Mouse (Mus musculus): ENCODE data around the gene Cyp4a30b. TPM values are rescaled to one million over a fixed set of nuclear protein-coding genes. Genes with fewer than 3 reads are reported as not detected.
"Not testable (repeated sequence)": the region's sequence is repeated elsewhere in the genome, so short reads cannot be mapped to it uniquely, and the experiment has no call there.

Gene Cyp4a30b
- polyA plus RNA-seq (2012; rRNA removed): 0.11 TPM in 1 of 2 replicates, not detected in the other

DNA sequence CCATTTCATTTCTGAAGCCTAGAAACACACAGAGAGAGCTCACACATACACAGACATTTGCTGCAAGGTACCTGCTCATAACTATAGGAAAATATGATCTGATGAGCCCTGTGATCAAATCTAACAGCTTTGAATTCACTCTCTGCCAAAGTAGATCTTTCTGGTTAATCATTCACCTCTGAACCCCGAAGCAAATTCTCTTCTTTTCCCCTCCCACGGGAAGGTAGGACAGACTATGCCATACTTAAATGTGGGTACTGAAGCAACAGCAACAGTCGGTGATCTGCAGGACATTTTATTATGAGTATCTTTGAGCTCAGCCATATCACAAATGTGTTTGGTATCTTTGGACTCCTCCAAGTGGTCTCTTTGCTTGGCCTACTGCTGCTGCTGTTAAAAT, at the start of gene Cyp4a30b:
Gene Cyp4a30b (plus strand): TSS at position 301 of the 400 bp plus-strand sequence.
- no peaks in the 10 kb centered on the region for H3K36me3 ChIP-seq (ENCODE audit: control insufficient read depth, insufficient read depth, low read length)
- no peaks in the 10 kb centered on the region for H3K27me3 ChIP-seq (ENCODE audit: control insufficient read depth, insufficient read depth, low read length)
- no peaks in the 10 kb centered on the region; the same call in 1 of the 2 replicates for H3K4me1 ChIP-seq (ENCODE audit: control insufficient read depth, insufficient read depth, low read length)
- TF ChIP-seq CTCF (IDR thresholded peaks at IDR 0.05; ENCODE audit: control insufficient read depth, insufficient read depth, insufficient replicate concordance, low read depth, low read length): no peak
- no peak for TF ChIP-seq POLR2A (IDR thresholded peaks at IDR 0.05; ENCODE audit: control insufficient read depth, low read depth, low read length)
- H3K4me3 ChIP-seq (ENCODE audit: control insufficient read depth, low read depth, low read length): no peak within 1 kb of the TSS
- H3K27ac ChIP-seq (ENCODE audit: control insufficient read depth, insufficient read depth, low read depth, low read length): no peak within 1 kb of the TSS

DNA sequence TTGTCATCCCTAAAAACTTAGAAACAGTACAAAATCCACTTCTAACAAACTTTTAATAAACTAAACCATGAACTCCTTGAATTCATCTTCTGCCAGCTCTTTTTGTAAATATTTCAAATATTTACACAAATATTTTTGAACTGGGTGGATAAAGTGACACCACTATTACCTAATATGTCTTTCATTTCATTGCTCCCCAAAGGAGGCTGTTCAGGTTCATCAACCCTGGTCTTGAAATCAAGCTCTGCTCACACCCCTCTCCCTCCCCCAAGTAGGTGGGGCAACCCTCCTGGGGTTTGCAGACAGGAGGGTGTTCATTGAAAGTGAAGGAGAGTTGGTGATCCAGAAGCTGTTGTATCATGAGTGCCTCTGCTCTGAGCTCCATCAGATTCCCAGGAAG, 41.1 kb upstream of the Cyp4a30b start, which contains the start of gene Cyp4a12b:
Gene Cyp4a12b (plus strand): TSS at position 301 of the 400 bp plus-strand sequence.
- not testable (repeated sequence) for H3K4me3 ChIP-seq (ENCODE audit: control insufficient read depth, low read depth, low read length); H3K27ac ChIP-seq (ENCODE audit: control insufficient read depth, insufficient read depth, low read depth, low read length); H3K27me3 ChIP-seq (ENCODE audit: control insufficient read depth, insufficient read depth, low read length); H3K36me3 ChIP-seq (ENCODE audit: control insufficient read depth, insufficient read depth, low read length); H3K4me1 ChIP-seq (ENCODE audit: control insufficient read depth, insufficient read depth, low read length)

DNA sequence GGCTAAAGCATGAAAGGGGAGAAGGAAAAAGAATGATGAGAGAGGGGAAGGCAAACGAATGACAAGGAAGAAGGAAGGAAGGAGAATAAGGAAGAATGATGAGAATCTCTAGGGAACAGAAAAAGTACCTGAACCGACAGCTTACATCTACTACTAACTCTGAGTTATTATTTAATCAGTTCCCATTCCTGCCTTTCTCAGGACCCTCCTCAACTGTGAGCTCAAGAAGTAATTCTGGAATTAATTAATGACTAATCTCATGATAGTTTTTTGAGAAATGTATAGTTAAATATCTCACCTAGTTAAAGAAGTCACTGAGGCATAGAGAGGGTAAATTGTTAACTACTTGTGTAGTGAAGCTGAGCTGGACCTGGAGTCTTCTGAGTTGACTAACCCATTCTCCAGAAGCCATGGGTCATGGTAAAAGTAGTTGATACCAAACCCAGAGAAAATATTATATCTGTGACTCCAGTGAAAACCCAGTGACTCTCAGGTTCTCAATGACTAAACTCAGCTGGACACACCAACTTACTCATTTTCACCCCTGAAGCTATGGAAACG, 1.7 kb upstream of the Cyp4a30b start:
- Histone ChIP-seq H3K27me3 (ENCODE audit: control insufficient read depth, insufficient read depth, low read length) (no peaks in the 10 kb centered on the region), H3K4me3 (ENCODE audit: control insufficient read depth, low read depth, low read length) (no peak overlapping the region), H3K36me3 (ENCODE audit: control insufficient read depth, insufficient read depth, low read length) (no peaks in the 10 kb centered on the region), H3K27ac (ENCODE audit: control insufficient read depth, insufficient read depth, low read depth, low read length) (no peak overlapping the region), H3K4me1 (ENCODE audit: control insufficient read depth, insufficient read depth, low read length) (no peaks in the 10 kb centered on the region; the same call in 1 of the 2 replicates)
- TF ChIP-seq CTCF (IDR thresholded peaks at IDR 0.05; ENCODE audit: control insufficient read depth, insufficient read depth, insufficient replicate concordance, low read depth, low read length): no peak
- TF ChIP-seq POLR2A (IDR thresholded peaks at IDR 0.05; ENCODE audit: control insufficient read depth, low read depth, low read length): no peak

DNA sequence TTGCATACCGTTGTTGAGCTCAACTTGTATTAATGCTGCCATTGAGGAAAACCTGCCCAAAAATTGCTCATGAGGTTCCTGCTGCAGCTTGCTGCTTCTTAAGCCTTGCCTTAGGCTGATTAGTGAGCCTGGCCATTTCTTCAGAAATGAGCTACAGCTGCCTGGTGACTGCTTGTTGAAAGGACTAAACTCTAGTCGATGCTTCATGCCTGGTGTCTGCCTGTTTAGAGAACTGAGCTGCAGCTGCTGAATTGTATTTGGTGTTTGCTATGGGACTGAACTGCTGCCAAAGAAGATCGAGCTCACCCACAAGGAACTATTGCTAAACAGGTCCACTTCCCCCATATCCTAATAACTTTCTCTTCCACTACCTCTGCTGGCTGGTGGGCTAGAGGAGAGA, 21.2 kb downstream of the Cyp4a30b start:
- H3K36me3 ChIP-seq (ENCODE audit: control insufficient read depth, insufficient read depth, low read length); H3K4me1 ChIP-seq (ENCODE audit: control insufficient read depth, insufficient read depth, low read length); H3K27me3 ChIP-seq (ENCODE audit: control insufficient read depth, insufficient read depth, low read length); H3K27ac ChIP-seq (ENCODE audit: control insufficient read depth, insufficient read depth, low read depth, low read length); H3K4me3 ChIP-seq (ENCODE audit: control insufficient read depth, low read depth, low read length): not testable (repeated sequence)

DNA sequence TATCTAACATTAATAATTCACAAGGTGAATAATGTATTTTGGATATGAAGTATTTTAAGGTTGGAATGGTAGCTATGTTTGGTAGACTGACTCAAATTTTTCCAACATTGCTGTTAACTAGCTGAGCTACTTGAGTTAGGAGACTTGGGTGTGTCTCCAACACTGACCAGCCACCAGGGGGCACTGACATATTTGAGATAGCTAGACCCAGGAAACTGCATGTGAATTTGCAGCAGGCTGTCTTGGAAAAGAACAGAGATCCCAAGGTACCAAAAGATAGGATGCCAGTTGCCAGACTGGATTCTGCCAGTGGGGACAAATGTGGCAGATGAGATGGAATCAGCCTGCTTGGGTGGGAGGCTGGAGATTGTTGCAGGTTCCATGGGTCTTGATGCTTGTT, 23.6 kb downstream of the Cyp4a30b start:
- H3K36me3 ChIP-seq (ENCODE audit: control insufficient read depth, insufficient read depth, low read length); H3K4me1 ChIP-seq (ENCODE audit: control insufficient read depth, insufficient read depth, low read length); H3K4me3 ChIP-seq (ENCODE audit: control insufficient read depth, low read depth, low read length); H3K27ac ChIP-seq (ENCODE audit: control insufficient read depth, insufficient read depth, low read depth, low read length); H3K27me3 ChIP-seq (ENCODE audit: control insufficient read depth, insufficient read depth, low read length): not testable (repeated sequence)

DNA sequence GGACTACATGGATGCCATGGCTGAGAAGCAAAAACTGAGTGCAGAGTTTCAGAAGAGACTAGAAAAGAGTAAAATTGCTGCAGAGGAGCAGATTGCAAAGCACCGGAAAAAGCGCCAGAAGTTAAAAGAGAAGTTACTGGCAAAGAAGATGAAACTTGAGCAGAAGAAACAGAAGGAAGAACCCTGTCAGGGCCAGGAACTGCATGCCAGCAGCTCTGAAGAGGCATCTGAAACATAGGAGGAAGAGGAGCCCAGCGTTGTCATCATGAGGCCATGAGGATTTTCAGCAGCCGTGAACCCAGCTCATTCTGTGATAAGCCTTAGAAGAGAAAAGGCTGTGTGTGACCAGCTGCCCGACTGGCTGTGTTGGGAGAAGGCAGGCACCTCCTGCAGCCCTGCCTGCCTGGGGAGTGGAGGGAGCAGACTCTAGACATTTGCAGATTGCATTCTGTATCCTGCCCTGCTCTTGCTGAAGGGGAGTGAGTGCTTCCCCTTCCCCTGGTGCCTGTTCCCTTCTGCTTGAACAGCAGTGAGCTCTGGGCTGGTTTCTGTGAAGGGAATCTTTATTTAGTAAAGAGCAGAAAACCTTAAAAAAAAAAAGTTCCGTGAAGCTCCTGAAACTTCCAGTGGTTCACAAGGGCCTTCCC, 28.7 kb downstream of the Cyp4a30b start:
- Histone ChIP-seq H3K36me3 (ENCODE audit: control insufficient read depth, insufficient read depth, low read length) (no peaks in the 10 kb centered on the region), H3K27me3 (ENCODE audit: control insufficient read depth, insufficient read depth, low read length) (no peaks in the 10 kb centered on the region), H3K4me1 (ENCODE audit: control insufficient read depth, insufficient read depth, low read length) (no peaks in the 10 kb centered on the region), H3K4me3 (ENCODE audit: control insufficient read depth, low read depth, low read length) (no peak overlapping the region), H3K27ac (ENCODE audit: control insufficient read depth, insufficient read depth, low read depth, low read length) (no peak overlapping the region)
- TF ChIP-seq CTCF (IDR thresholded peaks at IDR 0.05; ENCODE audit: control insufficient read depth, insufficient read depth, insufficient replicate concordance, low read depth, low read length) (no peak), POLR2A (IDR thresholded peaks at IDR 0.05; ENCODE audit: control insufficient read depth, low read depth, low read length) (no peak)

DNA sequence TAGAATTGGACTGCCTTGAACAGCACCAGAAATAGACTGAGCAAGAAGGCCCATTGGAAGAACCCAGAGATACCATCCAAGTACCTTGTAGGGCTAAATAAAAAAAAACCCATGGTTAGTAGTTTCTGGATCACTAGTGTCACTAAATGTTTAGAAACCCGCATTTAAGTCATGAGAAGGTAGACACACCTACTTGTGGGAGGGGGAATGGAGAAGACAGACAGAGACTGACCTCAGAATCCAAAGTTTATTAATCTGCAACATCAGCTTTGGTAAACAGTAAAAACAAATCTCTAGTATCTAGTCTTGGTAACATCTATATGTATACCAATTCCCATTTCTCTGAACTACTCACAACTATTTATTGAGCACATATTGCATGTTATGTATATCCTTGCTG, 43.6 kb downstream of the Cyp4a30b start, which contains the start of gene Cyp4a14:
Gene Cyp4a14 (minus strand): TSS at position 142 of the 400 bp plus-strand sequence.
- Histone ChIP-seq H3K4me3 (ENCODE audit: control insufficient read depth, low read depth, low read length) (no peak within 1 kb of the TSS), H3K36me3 (ENCODE audit: control insufficient read depth, insufficient read depth, low read length) (no peaks in the 10 kb centered on the region), H3K27me3 (ENCODE audit: control insufficient read depth, insufficient read depth, low read length) (no peaks in the 10 kb centered on the region), H3K4me1 (ENCODE audit: control insufficient read depth, insufficient read depth, low read length) (no peaks in the 10 kb centered on the region), H3K27ac (ENCODE audit: control insufficient read depth, insufficient read depth, low read depth, low read length) (no peak within 1 kb of the TSS)
- TF ChIP-seq POLR2A (IDR thresholded peaks at IDR 0.05; ENCODE audit: control insufficient read depth, low read depth, low read length): no peak
- TF ChIP-seq CTCF (IDR thresholded peaks at IDR 0.05; ENCODE audit: control insufficient read depth, insufficient read depth, insufficient replicate concordance, low read depth, low read length): no peak

DNA sequence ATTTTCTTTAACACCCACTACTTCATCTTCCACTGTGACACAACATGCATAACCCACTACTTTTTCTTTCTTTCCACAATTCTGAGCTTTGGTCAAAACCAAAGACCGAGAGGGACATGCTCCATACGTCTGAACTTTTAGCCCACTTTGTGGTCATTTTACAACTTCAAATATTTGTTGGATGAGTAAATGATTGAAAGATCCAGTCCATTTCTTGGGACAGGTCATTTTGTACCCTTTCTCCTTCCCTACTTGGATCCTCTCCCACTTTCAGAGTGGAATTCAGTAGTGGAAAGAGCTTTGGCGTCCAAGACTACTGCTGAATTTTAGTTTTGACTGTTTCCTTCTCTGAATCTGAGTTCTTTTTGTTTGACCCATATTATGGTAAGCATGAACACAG, 45.1 kb downstream of the Cyp4a30b start:
- Histone ChIP-seq H3K27me3 (ENCODE audit: control insufficient read depth, insufficient read depth, low read length) (no peaks in the 10 kb centered on the region), H3K4me1 (ENCODE audit: control insufficient read depth, insufficient read depth, low read length) (no peaks in the 10 kb centered on the region), H3K36me3 (ENCODE audit: control insufficient read depth, insufficient read depth, low read length) (no peaks in the 10 kb centered on the region), H3K27ac (ENCODE audit: control insufficient read depth, insufficient read depth, low read depth, low read length) (no peak overlapping the region), H3K4me3 (ENCODE audit: control insufficient read depth, low read depth, low read length) (no peak overlapping the region)
- TF ChIP-seq POLR2A (IDR thresholded peaks at IDR 0.05; ENCODE audit: control insufficient read depth, low read depth, low read length): no peak
- no peak for TF ChIP-seq CTCF (IDR thresholded peaks at IDR 0.05; ENCODE audit: control insufficient read depth, insufficient read depth, insufficient replicate concordance, low read depth, low read length)

DNA sequence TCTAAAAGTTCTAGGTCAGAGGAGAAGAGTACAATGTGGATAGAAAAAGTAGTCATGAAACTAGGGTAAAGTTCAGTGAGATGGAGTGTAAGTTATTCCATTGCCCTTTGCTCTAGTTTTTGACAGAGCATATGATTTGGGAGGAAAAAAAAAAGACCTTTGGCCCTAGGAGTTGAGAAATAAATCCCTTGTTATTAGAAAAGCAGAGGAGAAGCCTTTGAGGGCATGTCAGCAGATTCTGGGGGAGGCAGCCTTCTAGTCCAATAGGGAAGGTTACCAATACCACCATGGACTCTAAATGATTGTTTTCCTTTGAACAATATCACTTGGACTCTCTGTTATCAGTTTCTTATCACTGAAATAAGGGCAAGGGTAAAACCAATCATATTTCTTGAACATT, 61.6 kb downstream of the Cyp4a30b start:
- H3K27ac ChIP-seq (ENCODE audit: control insufficient read depth, insufficient read depth, low read depth, low read length); H3K4me3 ChIP-seq (ENCODE audit: control insufficient read depth, low read depth, low read length); H3K4me1 ChIP-seq (ENCODE audit: control insufficient read depth, insufficient read depth, low read length); H3K36me3 ChIP-seq (ENCODE audit: control insufficient read depth, insufficient read depth, low read length); H3K27me3 ChIP-seq (ENCODE audit: control insufficient read depth, insufficient read depth, low read length): not testable (repeated sequence)

DNA sequence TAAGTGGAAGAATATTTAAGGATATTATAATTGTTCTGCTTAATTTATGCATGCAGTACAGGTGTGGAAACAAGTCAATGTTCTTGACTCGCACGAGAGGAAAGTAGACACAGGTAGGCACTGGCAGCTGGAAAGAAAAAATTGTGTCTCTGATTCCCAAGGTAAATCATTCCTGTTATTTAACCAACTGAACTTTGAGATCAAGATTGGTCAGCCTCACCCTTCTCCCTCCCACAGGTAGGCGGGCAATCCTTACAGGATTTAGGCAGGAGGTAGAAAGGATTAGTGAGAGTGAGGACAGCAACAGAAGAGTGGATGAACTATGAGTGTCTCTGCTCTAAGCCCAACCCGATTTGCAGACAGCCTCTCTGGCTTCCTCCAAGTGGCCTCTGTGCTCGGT, 65.6 kb downstream of the Cyp4a30b start, which contains the start of gene Cyp4a10:
Gene Cyp4a10 (plus strand): TSS at position 265 of the 400 bp plus-strand sequence.
- not testable (repeated sequence) for H3K4me3 ChIP-seq (ENCODE audit: control insufficient read depth, low read depth, low read length); H3K27ac ChIP-seq (ENCODE audit: control insufficient read depth, insufficient read depth, low read depth, low read length); H3K27me3 ChIP-seq (ENCODE audit: control insufficient read depth, insufficient read depth, low read length); H3K36me3 ChIP-seq (ENCODE audit: control insufficient read depth, insufficient read depth, low read length); H3K4me1 ChIP-seq (ENCODE audit: control insufficient read depth, insufficient read depth, low read length)
